Mouse (Mus musculus) activated CD4-positive, CD25-positive, alpha-beta regulatory T cell, adult 4 months (primary cell): ENCODE measurements around the gene Kank1. TPM values are rescaled to one million over a fixed set of nuclear protein-coding genes. Genes with fewer than 3 reads are reported as not detected.
"Not testable (repeated sequence)": the region's sequence is repeated elsewhere in the genome, so short reads cannot be mapped to it uniquely, and the experiment has no call there.

Experiments used
- ATAC-seq: one replicate; pipeline ENCODE4 v1.8.0; 2017
- polyA plus RNA-seq, 2 experiments: library from polyadenylated mRNA; unstranded; fragments of 100-300 nt; shearing (Covaris generic); gene quantifications; one replicate each; pipeline ENCODE4 v1.2.1; 2017

Gene Kank1
- polyA plus RNA-seq, 2 experiments from 2014 or later: not detected

DNA sequence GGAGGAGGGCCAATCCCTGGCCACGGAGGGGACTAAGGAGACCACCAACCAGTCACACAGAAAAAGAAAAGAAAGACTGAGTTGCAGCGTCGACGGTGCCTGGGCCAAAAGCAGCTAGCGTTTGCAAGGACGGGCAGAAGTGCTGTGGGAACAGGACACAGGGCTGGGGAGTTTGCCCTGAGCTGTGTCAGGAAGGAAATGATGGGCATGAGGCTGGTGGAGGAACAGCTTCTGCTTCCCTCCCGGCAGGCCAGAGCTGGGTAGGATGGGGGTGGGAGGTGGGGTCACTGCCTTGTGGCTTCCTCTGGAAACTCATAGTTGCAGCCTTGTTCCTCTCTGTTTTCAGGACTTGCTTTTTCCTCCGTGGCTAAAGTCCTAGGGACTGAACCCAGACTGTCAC lies 209.1 kb downstream of the Kank1 start:
- ATAC-seq: no peak

DNA sequence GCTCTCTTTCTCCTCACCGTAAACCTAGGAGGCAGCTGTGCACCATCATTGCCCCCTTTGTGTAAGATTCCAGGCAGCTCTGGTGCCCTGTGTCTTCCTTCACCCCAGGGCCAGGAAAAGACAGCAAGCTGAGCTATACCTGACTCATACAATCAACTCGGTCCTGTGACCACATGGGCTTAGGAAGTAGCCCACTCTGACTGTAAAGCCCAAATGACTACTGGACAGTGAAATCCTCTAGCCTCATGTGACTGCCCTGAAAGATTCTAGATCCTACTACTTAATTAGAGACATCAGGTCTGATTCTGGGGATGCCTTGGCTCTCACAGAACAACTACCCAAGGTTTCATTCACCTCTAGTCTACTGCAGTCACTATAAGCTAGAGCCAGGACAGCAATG lies 209.9 kb downstream of the Kank1 start:
- ATAC-seq: no peak

DNA sequence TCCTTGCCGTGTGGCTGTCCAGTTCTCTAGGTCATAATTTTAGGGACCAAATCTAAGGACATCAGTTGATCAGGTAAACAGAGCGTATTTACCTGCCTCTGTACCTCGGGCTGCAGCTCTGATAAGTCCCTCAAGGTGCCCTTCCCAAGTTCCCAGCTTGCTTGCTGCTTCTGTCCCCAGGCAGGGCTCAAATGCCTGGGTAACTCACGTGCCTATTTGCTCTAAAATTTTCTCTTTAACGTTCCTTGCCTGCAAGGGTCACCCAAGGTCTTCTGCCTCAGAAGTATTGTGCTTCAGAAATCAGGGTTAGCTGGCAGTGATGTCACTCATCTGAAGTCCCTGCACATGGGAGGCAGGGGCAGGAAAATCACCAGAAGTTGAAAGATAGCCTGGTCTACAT lies 210.6 kb downstream of the Kank1 start:
- ATAC-seq: no peak

DNA sequence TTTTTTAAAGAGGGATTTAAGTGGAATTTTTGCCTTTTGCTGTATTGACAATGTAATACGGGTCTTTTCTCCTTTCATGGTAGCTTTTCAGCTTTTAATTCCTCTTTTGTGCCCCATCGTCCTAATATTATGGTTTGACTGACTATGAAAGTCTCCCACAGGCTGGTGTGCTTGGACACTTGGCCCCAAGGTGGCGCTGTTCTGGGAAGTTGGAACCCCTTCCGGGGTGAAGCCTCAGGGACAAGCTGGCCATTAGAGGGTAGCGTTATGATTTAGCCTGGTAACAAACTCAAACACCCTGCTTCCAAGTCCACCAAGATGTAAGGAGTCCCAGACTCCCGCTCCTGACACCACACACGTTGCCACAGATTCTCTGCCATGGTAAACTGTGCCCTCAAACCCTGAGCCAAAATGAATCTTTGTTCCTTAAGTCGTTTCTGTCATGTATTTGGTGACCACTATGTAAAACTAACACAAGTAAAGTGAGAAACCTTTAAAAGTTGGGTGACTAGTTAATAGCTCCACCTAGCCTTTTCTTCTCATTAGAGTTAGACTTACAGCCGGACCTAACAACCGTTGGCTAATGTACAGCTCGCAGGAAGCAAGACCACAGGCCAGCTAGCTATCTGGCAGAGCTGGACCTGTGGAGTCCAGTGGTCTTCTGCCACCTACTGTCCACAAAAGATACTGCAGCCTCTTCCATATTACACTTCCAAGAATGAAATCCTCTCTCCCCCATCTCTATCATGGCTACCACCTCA lies 214.3 kb downstream of the Kank1 start:
- ATAC-seq: no peak

DNA sequence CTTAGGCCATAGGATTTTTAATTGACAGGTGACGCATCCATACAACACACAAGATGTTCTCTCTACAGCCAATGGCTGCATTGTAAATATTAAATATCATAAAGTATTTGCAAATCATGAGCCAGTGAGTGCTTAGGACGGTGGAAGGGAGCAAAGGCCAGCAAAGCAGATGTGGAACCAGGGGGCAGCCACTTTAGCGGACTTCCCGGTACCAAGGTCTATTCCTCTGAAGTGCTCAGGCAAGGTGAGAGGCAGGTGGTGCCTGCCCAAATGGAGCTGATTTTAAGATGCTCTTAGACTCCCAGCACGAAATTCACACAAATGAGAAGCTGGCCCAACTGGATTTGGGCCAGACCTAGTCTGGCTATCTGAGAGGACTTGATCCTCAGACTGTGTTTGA lies 216.4 kb downstream of the Kank1 start:
- ATAC-seq: no peak

DNA sequence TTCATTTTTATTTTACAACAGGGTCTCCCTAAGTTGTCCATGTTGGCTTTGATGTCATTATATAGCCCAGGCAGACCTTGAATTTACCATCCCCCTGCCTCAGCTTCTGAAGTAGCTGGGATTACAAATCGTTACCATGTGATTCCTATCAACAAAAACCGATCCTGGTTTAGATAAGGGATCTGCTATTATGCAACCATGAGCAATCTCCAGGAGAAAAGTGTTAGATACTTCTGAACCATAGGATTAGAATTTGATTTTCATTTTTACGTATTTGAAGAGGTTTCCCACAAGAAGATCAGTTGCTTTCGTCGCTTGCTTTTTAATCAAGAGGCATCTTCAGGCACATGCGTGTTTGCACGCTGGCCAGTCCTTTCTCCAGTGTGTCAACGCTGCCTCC lies 224.0 kb downstream of the Kank1 start:
- ATAC-seq: no peak

DNA sequence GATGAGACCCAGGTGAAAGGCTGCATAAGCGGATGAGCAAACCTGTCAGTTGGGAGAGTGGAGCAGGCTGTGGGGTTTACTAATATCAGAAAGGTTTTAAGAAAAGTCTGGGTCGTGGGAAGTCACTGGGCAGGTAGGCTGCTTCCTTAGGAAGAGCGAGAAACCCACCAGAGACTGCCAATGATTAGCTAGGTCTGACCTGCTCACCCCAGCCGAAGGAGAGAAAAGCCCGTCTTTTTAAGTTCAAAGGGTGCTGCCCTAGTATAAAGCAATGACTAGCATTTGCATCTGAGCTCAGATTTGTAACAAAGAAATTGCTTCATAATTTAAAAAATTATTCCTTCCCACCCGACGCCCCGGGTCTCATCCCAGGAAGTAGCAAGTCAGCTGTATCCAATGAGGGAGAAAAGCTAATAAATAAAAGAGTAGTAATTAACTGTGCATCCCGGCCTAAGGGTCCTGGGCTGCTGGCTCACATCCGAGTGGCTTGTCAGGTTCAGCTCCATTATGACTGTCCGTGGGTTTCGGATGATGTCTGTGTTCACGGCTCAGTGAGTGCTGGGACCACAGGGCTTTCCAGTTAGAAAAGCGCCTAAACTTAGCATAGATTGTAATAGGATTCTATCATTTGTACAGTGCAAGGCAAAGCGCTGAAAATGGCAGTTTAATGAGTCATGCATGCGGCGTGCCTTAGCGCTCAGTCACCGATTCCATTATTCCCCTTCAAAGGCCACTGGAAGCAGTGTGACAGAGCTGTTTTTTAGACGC lies 225.0 kb downstream of the Kank1 start:
- ATAC-seq: no peak

DNA sequence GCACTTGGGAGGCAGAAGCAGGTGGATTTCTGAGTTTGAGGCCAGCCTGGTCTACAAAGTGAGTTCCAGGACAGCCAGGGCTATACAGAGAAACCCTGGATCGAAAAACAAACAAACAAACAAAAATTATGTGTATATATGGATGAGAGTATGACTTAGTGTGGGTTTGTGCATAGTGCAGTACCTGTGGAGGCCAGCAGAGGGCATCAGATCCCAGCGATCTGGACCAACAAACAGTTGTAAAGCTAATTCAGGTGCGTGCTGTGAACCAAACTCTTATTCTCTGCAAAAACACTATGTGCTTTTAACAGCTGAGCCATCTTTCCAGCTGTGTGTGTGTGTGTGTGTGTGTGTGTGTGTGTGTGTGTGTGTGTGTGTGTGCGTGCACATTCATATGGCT lies 239.0 kb downstream of the Kank1 start:
- ATAC-seq: not testable (repeated sequence)

DNA sequence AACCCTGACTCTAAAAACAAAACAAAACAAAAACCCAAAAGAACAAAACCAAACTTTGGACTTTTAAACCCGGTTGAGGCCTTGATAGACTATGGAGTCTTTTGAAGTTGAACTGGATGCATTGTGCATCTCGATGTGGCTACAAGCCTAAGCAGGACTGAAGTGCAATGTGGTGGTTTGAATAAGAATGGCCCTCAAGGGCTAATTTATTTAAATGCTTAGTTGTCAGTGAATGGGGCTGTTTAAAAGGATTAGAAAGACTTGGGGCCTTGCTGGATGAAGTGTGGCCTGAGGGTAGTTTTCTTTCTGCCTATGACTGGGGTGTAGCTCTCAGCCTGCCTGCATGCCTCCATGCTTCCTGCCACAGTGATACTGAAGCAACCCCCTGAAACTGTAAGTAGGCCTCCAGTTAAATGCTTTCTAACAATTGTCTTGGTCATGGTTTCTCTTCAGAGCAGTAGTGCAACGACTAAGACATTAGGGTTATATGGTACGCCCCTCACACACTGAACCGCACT lies 242.4 kb downstream of the Kank1 start:
- ATAC-seq: no peak

DNA sequence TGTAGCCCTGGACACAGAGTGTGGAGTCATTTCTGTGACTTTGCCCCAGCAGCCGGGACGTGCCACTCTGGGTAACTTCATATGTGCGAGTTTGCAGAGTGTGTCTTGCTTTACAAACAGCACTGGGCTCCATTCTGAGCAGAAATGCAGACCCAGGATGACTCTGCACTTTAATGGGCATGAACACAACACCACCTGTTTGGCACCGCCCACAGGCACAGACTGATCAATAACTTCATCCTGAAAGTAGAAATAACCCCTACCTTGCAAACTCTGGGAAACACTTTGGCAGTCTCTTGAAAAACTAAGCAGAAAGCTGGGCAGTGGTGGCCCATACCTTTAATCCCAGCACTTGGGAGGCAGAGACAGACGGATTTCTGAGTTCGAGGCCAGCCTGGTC lies 244.0 kb downstream of the Kank1 start:
- no peak for ATAC-seq

Other genes with a start within 250 kb of the Kank1 start
- 10 to 100 TPM; 66.0 to 95.4 TPM for gene Dock8, start 237.4 kb upstream of the Kank1 start, polyA plus RNA-seq